Mouse (Mus musculus): ENCODE data around the gene Pycr1. TPM values are rescaled to one million over a fixed set of nuclear protein-coding genes. Genes with fewer than 3 reads are reported as not detected.

Pycr1 gene
- polyA plus RNA-seq, 1 experiment from 2014 or later = 23.4 TPM

DNA sequence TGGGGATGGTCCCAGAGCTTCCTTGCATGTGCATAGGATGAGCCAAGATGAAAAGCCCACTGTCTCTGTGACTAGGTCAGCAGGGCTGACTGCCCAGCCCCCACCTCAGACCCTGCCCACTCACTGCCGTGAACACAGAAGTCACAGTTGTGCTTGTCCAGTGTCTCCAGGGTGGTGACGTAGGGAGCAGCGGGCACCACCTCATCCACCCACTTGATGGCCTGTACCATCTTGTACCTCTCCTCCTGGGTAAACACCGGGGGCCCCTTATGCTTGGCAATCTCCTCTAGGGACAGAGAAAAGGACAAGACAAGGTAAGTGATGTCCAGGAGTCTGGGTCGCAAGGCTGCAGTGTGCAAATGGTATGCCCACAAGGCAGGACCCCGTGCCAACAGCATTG, 28.4 kb downstream of the Pycr1 start:
- no peak for ATAC-seq (ENCODE audit: low read depth)
- H3K9ac ChIP-seq (ENCODE audit: low read length) = no peak overlapping the region
- peaks cover 22% of the 10 kb centered on the region for H3K36me3 ChIP-seq (ENCODE audit: control insufficient read depth, insufficient read depth, low read length)
- H3K4me3 ChIP-seq (ENCODE audit: low read length) = no peak overlapping the region
- no peaks in the 10 kb centered on the region for H3K27me3 ChIP-seq (ENCODE audit: control insufficient read depth, insufficient read depth, low read depth, low read length)
- no peak overlapping the region for H3K27ac ChIP-seq (ENCODE audit: low read length)
- no peaks in the 10 kb centered on the region for H3K9me3 ChIP-seq (ENCODE audit: control insufficient read depth, low read length)
- no peak overlapping the region for H3K4me2 ChIP-seq (ENCODE audit: low read depth, low read length)
- WGBS = 86% methylated on average over 6 of the region's 6 CpGs
- H3K4me1 ChIP-seq (replicated peaks; ENCODE audit: control insufficient read depth, insufficient read depth, low read length) = peaks cover 8% of the 10 kb centered on the region

DNA sequence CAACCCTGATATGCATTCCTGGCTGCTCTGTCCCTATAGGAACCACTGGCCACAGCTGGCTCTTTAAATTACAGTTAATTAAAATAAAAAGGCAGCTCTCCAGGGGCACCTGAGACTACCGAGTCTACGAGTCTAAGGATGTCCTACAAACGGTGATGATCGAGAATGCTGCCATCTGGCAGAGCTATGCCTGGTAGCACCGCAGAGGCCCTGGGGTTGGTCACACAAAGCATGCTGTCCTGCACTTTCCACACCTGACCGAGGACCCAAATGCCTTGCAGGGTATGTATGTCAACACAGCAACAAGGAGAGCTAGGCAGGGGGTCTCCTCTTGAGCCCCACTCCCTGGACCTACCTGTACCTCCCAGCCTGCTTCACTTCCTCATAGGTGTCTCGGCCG, 29.6 kb downstream of the Pycr1 start:
- H3K4me3 ChIP-seq (ENCODE audit: low read length) = no peak overlapping the region
- no peak overlapping the region for H3K4me2 ChIP-seq (ENCODE audit: low read depth, low read length)
- no peaks in the 10 kb centered on the region for H3K9me3 ChIP-seq (ENCODE audit: control insufficient read depth, low read length)
- WGBS = 86% methylated on average over 8 of the region's 8 CpGs
- peaks cover 9% of the 10 kb centered on the region for H3K4me1 ChIP-seq (replicated peaks; ENCODE audit: control insufficient read depth, insufficient read depth, low read length)
- H3K27me3 ChIP-seq (ENCODE audit: control insufficient read depth, insufficient read depth, low read depth, low read length) = no peaks in the 10 kb centered on the region
- no peak for ATAC-seq (ENCODE audit: low read depth)
- H3K9ac ChIP-seq (ENCODE audit: low read length) = no peak overlapping the region
- peaks cover 18% of the 10 kb centered on the region; the same call in 1 of the 2 replicates for H3K36me3 ChIP-seq (ENCODE audit: control insufficient read depth, insufficient read depth, low read length)
- H3K27ac ChIP-seq (ENCODE audit: low read length) = no peak overlapping the region

DNA sequence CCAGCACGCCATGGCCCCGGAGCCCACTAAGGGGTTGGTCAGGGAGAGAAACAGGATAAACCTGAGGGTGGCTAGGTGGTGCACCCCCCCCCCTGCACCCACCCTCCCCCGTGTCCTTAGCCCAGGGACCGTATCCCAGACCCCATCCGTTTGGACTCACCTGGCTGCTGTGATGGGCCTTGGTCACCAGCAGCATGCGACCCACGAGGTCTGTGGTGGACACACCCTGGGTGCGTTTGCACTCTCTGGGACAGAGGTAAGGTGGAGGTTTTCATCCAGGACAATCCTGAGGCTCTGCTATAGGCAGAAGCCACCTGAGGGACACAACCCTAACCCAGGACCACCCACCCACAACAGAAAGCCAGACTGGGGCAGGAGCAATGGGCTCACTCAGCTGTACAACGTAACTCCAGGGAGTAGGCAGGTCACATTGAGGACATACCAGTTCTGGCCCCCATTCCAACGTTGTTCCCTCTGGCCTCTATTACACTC, 30.0 kb downstream of the Pycr1 start:
- peaks cover 18% of the 10 kb centered on the region; the same call in 1 of the 2 replicates for H3K36me3 ChIP-seq (ENCODE audit: control insufficient read depth, insufficient read depth, low read length)
- no peaks in the 10 kb centered on the region for H3K27me3 ChIP-seq (ENCODE audit: control insufficient read depth, insufficient read depth, low read depth, low read length)
- 86% methylated on average over 10 of the region's 10 CpGs for WGBS
- H3K9me3 ChIP-seq (ENCODE audit: control insufficient read depth, low read length) = no peaks in the 10 kb centered on the region
- H3K27ac ChIP-seq (ENCODE audit: low read length) = no peak overlapping the region
- ATAC-seq (ENCODE audit: low read depth) = no peak
- peaks cover 14% of the 10 kb centered on the region for H3K4me1 ChIP-seq (replicated peaks; ENCODE audit: control insufficient read depth, insufficient read depth, low read length)
- H3K4me3 ChIP-seq (ENCODE audit: low read length) = no peak overlapping the region
- no peak overlapping the region for H3K9ac ChIP-seq (ENCODE audit: low read length)
- H3K4me2 ChIP-seq (ENCODE audit: low read depth, low read length) = no peak overlapping the region

DNA sequence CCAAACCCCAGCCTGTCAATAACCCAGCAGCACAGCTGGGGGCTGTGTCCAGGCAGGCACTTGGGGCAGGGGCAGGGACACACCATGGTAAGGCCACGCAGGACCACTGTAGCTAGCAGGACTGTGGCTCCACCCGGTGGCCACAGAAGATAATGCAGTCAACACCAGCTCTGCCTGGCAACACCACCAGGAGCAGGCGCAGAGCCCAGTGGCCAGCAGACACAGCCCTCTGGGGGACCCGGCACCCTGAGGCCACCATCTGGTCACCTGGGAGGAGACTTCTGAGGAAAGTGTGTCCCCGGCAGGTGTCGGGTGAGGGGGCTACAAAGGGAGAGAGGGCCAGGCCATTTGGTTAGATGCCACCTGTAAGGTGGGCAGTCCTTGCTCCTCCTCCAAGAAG, 30.8 kb downstream of the Pycr1 start:
- 23% methylated on average over 6 of the region's 6 CpGs for WGBS
- H3K36me3 ChIP-seq (ENCODE audit: control insufficient read depth, insufficient read depth, low read length) = peaks cover 18% of the 10 kb centered on the region; the same call in 1 of the 2 replicates
- H3K4me2 ChIP-seq (ENCODE audit: low read depth, low read length) = no peak overlapping the region
- H3K4me3 ChIP-seq (ENCODE audit: low read length) = no peak overlapping the region
- peaks cover 21% of the 10 kb centered on the region for H3K4me1 ChIP-seq (replicated peaks; ENCODE audit: control insufficient read depth, insufficient read depth, low read length)
- no peak overlapping the region for H3K9ac ChIP-seq (ENCODE audit: low read length)
- no peak overlapping the region for H3K27ac ChIP-seq (ENCODE audit: low read length)
- H3K9me3 ChIP-seq (ENCODE audit: control insufficient read depth, low read length) = no peaks in the 10 kb centered on the region
- no peaks in the 10 kb centered on the region for H3K27me3 ChIP-seq (ENCODE audit: control insufficient read depth, insufficient read depth, low read depth, low read length)
- peak; percentile 26 for ATAC-seq (ENCODE audit: low read depth)

DNA sequence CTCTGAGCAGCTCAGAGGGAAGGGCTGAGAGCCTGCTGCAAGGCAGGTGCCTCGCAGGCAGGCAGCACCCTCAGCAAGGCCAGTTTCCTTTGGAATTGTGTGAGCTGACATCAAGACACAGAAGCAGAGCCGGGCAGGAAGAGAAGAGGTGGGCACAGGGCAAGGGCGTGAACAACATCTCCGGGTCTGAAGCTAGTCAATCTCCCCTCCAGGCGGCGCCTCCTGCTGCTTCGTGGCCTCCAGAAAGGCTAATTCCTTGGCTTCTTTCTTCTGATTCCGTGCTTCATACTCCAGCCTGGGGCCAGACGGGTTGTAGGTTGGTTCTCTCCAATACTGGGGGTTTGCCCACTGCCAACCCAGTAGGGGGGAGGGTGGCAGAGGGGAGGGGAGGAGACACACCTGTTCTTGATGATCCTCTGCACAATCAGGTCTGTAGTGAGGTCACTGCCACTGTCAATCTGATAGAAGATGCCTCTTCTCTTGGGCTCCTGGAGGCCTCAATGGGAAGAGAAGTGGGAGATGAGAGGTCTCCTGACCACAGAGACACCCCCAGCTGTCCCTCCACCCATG, 33.0 kb downstream of the Pycr1 start:
- H3K4me2 ChIP-seq (ENCODE audit: low read depth, low read length) = no peak overlapping the region
- H3K27me3 ChIP-seq (ENCODE audit: control insufficient read depth, insufficient read depth, low read depth, low read length) = no peaks in the 10 kb centered on the region
- H3K9ac ChIP-seq (ENCODE audit: low read length) = no peak overlapping the region
- H3K27ac ChIP-seq (ENCODE audit: low read length) = no peak overlapping the region
- H3K9me3 ChIP-seq (ENCODE audit: control insufficient read depth, low read length) = no peaks in the 10 kb centered on the region
- no peak for ATAC-seq (ENCODE audit: low read depth)
- 75% methylated on average over 9 of the region's 9 CpGs for WGBS
- no peak overlapping the region for H3K4me3 ChIP-seq (ENCODE audit: low read length)
- H3K36me3 ChIP-seq (ENCODE audit: control insufficient read depth, insufficient read depth, low read length) = peaks cover 18% of the 10 kb centered on the region; the same call in 1 of the 2 replicates
- peaks cover 19% of the 10 kb centered on the region for H3K4me1 ChIP-seq (replicated peaks; ENCODE audit: control insufficient read depth, insufficient read depth, low read length)

DNA sequence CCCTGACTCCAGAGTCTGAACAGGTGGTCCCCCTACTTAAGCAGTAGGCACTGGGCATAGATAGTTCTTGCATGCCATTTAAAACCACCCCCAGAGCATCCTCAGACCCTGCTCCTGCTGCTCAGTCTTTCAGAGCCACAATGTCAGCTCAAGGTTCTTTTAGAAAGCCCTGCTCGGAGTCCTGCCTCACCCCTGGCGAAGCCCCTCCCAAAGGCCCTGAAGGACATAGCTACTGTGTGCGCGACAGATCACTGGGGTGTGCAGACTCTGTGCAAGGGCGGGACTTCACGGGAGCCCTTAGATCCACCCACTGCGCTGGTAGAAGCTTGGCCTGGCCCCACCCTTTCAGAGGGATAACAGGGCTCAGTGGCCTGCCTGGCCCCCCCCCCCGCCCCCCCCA, 34.3 kb downstream of the Pycr1 start:
- H3K27me3 ChIP-seq (ENCODE audit: control insufficient read depth, insufficient read depth, low read depth, low read length) = no peaks in the 10 kb centered on the region
- peaks cover 21% of the 10 kb centered on the region for H3K36me3 ChIP-seq (ENCODE audit: control insufficient read depth, insufficient read depth, low read length)
- H3K27ac ChIP-seq (ENCODE audit: low read length) = no peak overlapping the region
- H3K4me2 ChIP-seq (ENCODE audit: low read depth, low read length) = peak overlapping the region; percentile 73; the same call in 1 of the 2 replicates
- WGBS = 37% methylated on average over 8 of the region's 8 CpGs
- H3K4me3 ChIP-seq (ENCODE audit: low read length) = no peak overlapping the region
- peaks cover 19% of the 10 kb centered on the region for H3K4me1 ChIP-seq (replicated peaks; ENCODE audit: control insufficient read depth, insufficient read depth, low read length)
- peak overlapping the region; percentile 65 for H3K9ac ChIP-seq (ENCODE audit: low read length)
- H3K9me3 ChIP-seq (ENCODE audit: control insufficient read depth, low read length) = no peaks in the 10 kb centered on the region
- ATAC-seq (ENCODE audit: low read depth) = no peak

DNA sequence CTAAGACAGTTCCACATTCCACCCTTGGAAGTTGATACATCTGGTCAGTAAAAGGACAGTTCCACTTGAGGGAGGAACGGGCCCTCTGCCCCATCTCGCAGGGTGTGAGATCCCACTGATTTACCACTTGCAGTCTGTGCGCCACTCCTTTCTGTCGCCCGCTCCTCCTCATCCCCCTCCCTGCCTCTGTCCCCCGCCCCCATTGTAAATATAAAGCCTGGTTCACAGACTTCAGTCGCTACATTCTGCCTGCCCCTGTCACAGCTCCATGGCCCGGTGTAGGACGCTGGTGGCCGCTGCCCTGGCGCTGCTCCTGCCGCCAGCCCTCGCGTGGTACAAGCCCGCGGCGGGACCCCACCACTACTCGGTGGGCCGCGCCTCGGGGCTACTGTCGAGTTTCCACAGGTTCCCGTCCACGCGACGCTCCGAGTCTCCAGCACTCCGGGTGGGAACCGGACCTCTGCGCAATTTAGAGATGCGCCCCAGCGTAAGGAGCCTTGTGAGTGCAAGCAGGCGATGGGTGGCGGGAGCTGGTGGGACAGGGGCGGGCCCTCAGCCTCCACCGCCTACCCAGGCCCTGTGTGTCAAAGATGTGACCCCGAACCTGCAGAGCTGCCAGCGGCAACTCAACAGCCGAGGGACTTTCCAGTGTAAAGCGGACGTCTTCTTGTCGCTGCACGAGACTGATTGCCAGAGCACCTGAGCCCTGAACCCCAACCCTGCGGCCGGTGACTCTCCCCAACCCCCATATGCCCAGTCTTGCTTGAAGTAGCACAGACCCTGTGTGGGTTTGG, 35.1 kb downstream of the Pycr1 start, which contains the start of gene Npb:
Npb (plus strand) TSS at position 237 of the 794 bp plus-strand sequence.
- no peaks in the 10 kb centered on the region for H3K9me3 ChIP-seq (ENCODE audit: control insufficient read depth, low read length)
- no peak within 1 kb of the TSS for H3K27ac ChIP-seq (ENCODE audit: low read length)
- H3K4me2 ChIP-seq (ENCODE audit: low read depth, low read length) = peak within 1 kb of the TSS; percentile 73
- peaks cover 19% of the 10 kb centered on the region for H3K4me1 ChIP-seq (replicated peaks; ENCODE audit: control insufficient read depth, insufficient read depth, low read length)
- peak; percentile 32; the same call in 1 of the 2 replicates for ATAC-seq (ENCODE audit: low read depth)
- peak within 1 kb of the TSS; percentile 44 for H3K4me3 ChIP-seq (ENCODE audit: low read length)
- H3K27me3 ChIP-seq (ENCODE audit: control insufficient read depth, insufficient read depth, low read depth, low read length) = no peaks in the 10 kb centered on the region
- peak within 1 kb of the TSS; percentile 65 for H3K9ac ChIP-seq (ENCODE audit: low read length)
- H3K36me3 ChIP-seq (ENCODE audit: control insufficient read depth, insufficient read depth, low read length) = peaks cover 25% of the 10 kb centered on the region
- WGBS = 3% methylated on average over 45 of the region's 45 CpGs

DNA sequence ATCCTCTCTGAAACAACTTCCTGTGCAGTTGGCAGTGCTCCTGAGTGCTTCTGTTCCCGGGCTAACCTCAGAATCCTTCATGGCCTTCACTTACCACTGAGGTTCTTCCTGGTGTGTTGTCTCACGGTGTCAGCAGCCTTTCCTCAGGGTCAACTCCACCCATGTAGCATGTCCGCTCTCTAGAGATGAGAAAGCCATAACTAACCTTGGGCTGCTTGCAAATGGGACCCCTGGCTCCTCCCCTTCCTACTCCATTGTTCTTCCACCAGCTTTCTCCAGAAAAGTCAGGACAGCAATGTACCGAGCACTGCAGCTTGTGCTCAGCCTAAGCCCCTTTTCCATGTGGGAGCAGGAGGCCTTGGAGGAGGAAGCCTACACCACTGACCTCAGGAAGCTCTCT, 36.8 kb downstream of the Pycr1 start:
- Histone ChIP-seq H3K27ac (ENCODE audit: low read length) (0 out of 2 replicates have a peak overlapping the region, but pooled peaks have one; percentile 36), H3K4me1 (replicated peaks; ENCODE audit: control insufficient read depth, insufficient read depth, low read length) (peaks cover 19% of the 10 kb centered on the region), H3K9me3 (ENCODE audit: control insufficient read depth, low read length) (no peaks in the 10 kb centered on the region), H3K27me3 (ENCODE audit: control insufficient read depth, insufficient read depth, low read depth, low read length) (no peaks in the 10 kb centered on the region), H3K9ac (ENCODE audit: low read length) (0 out of 2 replicates have a peak overlapping the region, but pooled peaks have one; percentile 22), H3K36me3 (ENCODE audit: control insufficient read depth, insufficient read depth, low read length) (peaks cover 31% of the 10 kb centered on the region), H3K4me3 (ENCODE audit: low read length) (no peak overlapping the region), H3K4me2 (ENCODE audit: low read depth, low read length) (no peak overlapping the region)
- 0 out of 2 replicates have a peak, but pooled peaks have one; percentile 10 for ATAC-seq (ENCODE audit: low read depth)
- WGBS = 68% methylated on average over 4 of the region's 4 CpGs

DNA sequence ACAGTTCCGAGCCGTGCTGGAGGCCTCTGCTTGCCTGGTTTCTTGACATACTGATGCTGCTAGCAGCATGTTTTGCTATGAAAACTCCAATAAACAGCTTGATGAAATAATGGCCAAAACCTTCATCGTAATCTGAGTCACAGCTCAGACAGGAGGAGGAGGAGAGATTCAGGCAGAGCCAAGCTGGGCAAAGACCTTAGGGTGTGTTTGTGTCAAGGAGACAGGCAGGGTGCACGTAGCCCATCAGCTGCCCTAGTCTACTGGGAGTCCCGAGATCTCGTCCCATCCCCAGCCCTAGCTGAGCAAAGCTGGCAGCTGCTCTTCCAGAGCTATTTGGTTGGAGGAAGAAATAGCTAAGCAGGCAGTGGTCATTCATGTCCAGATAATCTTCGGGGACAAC, 37.9 kb downstream of the Pycr1 start:
- ATAC-seq (ENCODE audit: low read depth) = no peak
- H3K4me1 ChIP-seq (replicated peaks; ENCODE audit: control insufficient read depth, insufficient read depth, low read length) = peaks cover 19% of the 10 kb centered on the region
- no peaks in the 10 kb centered on the region for H3K9me3 ChIP-seq (ENCODE audit: control insufficient read depth, low read length)
- no peaks in the 10 kb centered on the region for H3K27me3 ChIP-seq (ENCODE audit: control insufficient read depth, insufficient read depth, low read depth, low read length)
- no peak overlapping the region for H3K27ac ChIP-seq (ENCODE audit: low read length)
- H3K9ac ChIP-seq (ENCODE audit: low read length) = no peak overlapping the region
- no peak overlapping the region for H3K4me2 ChIP-seq (ENCODE audit: low read depth, low read length)
- H3K4me3 ChIP-seq (ENCODE audit: low read length) = no peak overlapping the region
- 87% methylated on average over 7 of the region's 7 CpGs for WGBS
- H3K36me3 ChIP-seq (ENCODE audit: control insufficient read depth, insufficient read depth, low read length) = peaks cover 27% of the 10 kb centered on the region

Data from lung, embryonic 16.5 days (tissue).